Mouse (Mus musculus) testis, adult 2 months (tissue): ENCODE measurements around the gene Spats2l. TPM values are rescaled to one million over a fixed set of nuclear protein-coding genes. Genes with fewer than 3 reads are reported as not detected.

Experiments
- H3K27ac ChIP-seq: fragments of 200-500 bp; 2 replicates; pipeline ENCODE4 v1.5.1; 2012; ENCODE audit warnings: low read depth, low read length; ENCODE audit not compliant: control insufficient read depth, insufficient read depth
- H3K27me3 ChIP-seq: fragments of 200-500 bp; 2 replicates; pipeline ENCODE4 v1.6.1; 2012; ENCODE audit warnings: mild to moderate bottlenecking, low read length, moderate library complexity; ENCODE audit not compliant: control insufficient read depth, insufficient read depth
- H3K36me3 ChIP-seq: fragments of 200-500 bp; 2 replicates; pipeline ENCODE4 v1.6.1; 2012; ENCODE audit warnings: mild to moderate bottlenecking, low read length; ENCODE audit not compliant: control insufficient read depth, insufficient read depth
- H3K4me1 ChIP-seq: fragments of 200-500 bp; 2 replicates; pipeline ENCODE4 v1.6.1; 2012; ENCODE audit warnings: low read length; ENCODE audit not compliant: control insufficient read depth, insufficient read depth
- H3K4me3 ChIP-seq: fragments of 200-500 bp; 2 replicates; pipeline ENCODE4 v1.5.1; 2012; ENCODE audit warnings: low read depth, mild to moderate bottlenecking, low read length, moderate library complexity, mixed read lengths; ENCODE audit not compliant: control insufficient read depth
- CTCF ChIP-seq: fragments of 200-500 bp; IDR thresholded peaks from 2 replicates; pipeline ENCODE4 v1.5.1; 2012; ENCODE audit warnings: low read depth, mild to moderate bottlenecking, inconsistent platforms, low read length, moderate library complexity; ENCODE audit not compliant: control insufficient read depth, insufficient read depth, insufficient replicate concordance
- POLR2A ChIP-seq: fragments of 200-500 bp; IDR thresholded peaks from 2 replicates; pipeline ENCODE4 v1.6.1; 2012; ENCODE audit warnings: low read depth, mild to moderate bottlenecking, inconsistent platforms, low read length, moderate library complexity; ENCODE audit not compliant: control insufficient read depth
- polyA plus RNA-seq: library from polyadenylated mRNA; depleted of rRNA; stranded (reverse); fragments of >200 nt; gene quantifications from 2 replicates; pipeline ENCODE4 v1.2.3, GENCODE M21; 2012; rRNA removed

The Spats2l gene
- polyA plus RNA-seq, 1 experiment, result 0.44 TPM

DNA sequence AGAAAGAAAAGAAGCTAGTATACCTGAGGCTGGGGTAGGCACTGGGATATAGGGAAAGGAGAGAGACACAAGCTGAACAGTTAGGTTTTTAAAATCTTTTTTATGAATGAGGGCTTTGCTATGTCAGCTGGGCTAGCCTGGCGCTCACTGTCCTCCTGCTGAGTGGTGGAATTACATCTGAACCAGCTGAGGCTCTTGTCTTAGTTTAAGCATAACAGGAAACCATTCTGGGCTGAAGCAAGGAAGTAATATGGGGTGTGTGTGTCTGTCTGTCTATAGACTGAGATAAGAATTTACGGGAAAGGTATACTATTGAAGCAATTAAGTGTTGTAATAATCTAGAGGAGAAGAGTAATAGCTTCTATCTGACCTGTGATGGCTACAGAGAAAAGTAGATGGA lies 197.6 kb downstream of the Spats2l start:
- Histone ChIP-seq H3K4me3 (no peak overlapping the region), H3K36me3 (no peaks in the 10 kb centered on the region), H3K27me3 (no peaks in the 10 kb centered on the region), H3K27ac (no peak overlapping the region), H3K4me1 (peaks cover 4% of the 10 kb centered on the region)
- TF ChIP-seq POLR2A (no peak), CTCF (no peak)

DNA sequence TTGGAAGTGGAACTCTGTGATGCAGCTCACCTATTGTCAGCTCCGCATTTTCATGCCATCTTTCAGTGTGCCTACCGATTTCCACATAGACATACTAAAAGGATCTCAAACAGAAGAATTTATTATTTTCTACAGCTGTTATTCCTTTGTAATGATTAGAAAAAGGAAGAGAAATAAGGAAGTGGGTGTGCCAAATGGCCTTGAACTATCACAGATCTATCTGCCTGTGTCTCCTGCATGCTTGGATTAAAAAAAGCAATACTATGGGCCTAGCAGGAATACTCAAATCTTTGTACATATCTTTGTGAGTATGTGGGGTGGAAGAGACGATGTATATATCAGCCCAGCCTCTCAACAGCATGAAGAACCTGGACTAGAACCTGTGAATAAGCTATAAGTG lies 202.9 kb downstream of the Spats2l start:
- no peaks in the 10 kb centered on the region for H3K36me3 ChIP-seq
- TF ChIP-seq POLR2A (no peak), CTCF (no peak)

DNA sequence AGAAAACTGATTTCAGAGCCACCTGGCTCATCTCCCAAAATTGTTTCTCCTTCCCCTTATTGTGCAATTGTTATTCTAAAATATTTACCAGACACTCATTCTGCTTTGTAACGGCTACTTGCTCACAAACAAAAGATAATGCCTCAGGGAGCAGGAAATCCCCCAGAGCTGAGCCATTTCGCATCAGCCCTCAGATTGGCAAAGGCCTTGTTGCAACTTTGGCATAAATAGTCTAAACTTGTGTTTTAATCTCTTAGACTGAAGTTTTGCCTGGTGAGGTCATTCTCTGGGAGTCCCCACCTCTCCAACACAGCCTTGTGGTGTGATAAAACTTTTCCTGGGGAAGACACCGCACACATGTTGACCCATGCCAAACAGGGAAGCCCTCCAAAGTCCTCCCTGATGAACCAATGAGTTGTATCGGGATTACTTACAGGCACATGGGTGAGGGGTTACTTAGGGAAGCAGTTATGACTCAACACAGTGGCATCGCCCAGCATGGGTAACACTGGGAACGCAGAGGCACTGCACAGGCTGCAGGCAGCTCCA lies 215.2 kb downstream of the Spats2l start:
- Histone ChIP-seq H3K27me3 (no peaks in the 10 kb centered on the region), H3K27ac (no peak overlapping the region), H3K4me1 (peaks cover 2% of the 10 kb centered on the region; the same call in 1 of the 2 replicates), H3K36me3 (no peaks in the 10 kb centered on the region), H3K4me3 (peak overlapping the region; percentile 19)
- no peak for TF ChIP-seq POLR2A
- no peak for TF ChIP-seq CTCF

More for the DNA sequence above, 202.9 kb downstream of the Spats2l start:
- no peaks in the 10 kb centered on the region for H3K27me3 ChIP-seq
- H3K4me1 ChIP-seq, result no peaks in the 10 kb centered on the region
- H3K4me3 ChIP-seq, result no peak overlapping the region
- H3K27ac ChIP-seq, result no peak overlapping the region

DNA sequence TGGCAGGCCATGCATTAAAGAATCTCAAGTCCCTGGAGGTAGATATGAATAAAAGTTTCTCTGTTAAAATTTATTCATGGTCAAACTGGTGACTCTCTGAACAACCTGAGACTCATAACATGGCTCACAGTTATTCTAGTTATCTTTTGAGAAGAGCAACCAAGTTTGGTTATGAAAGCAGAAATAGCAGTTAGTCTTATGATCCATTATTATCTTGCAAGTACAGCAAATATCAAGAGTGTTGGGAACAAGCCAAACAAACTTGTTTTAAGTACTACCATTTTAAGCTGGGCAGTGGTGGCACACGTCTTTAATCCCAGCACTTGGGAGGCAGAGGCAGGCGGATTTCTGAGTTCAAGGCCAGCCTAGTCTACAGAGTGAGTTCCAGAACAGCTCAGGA lies 217.3 kb downstream of the Spats2l start:
- H3K27ac ChIP-seq, result no peak overlapping the region
- no peak for TF ChIP-seq CTCF
- no peak for TF ChIP-seq POLR2A
- no peaks in the 10 kb centered on the region for H3K27me3 ChIP-seq
- H3K4me3 ChIP-seq, result no peak overlapping the region
- peaks cover 2% of the 10 kb centered on the region for H3K4me1 ChIP-seq
- H3K36me3 ChIP-seq, result no peaks in the 10 kb centered on the region

DNA sequence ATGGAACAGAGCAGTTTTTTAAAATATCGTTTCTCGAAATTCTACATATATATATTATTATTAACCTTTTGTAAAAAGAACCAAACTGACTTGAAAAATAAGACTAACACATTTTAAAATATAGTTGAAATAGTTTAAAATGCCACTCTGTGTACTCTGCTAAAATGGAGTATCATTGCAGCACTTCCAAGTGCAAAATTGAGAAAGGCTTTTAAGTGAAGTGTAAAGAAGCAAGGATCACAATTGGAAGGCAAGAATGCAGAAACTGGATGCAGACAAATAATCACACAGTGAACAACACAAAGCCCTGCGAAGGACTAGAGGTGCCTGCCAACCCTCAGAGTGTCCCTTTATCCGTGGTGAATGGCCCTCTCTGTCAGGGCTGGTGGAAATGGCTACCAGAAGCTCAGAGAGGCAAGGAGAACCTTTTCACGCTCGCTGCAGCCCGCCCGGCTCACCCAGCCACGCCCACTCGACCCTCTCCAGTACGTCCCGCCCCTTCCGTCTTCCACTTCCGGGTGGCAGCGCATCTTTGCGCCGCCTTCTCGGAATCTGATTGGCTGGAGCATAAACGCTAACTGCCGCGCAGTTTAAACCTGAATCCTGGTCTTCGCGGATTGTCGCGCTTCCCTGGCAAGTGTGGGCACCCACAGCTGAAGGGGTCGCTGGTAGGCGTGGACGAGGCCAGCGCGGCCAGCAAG lies 221.6 kb downstream of the Spats2l start, which contains the start of gene Sgo2a:
TSS of gene Sgo2a (plus strand) at position 540 of the 701 bp plus-strand sequence.
- peaks cover 8% of the 10 kb centered on the region for H3K4me1 ChIP-seq
- peak; percentile 88 for TF ChIP-seq POLR2A
- no peak for TF ChIP-seq CTCF
- peak within 1 kb of the TSS; percentile 93 for H3K27ac ChIP-seq

DNA sequence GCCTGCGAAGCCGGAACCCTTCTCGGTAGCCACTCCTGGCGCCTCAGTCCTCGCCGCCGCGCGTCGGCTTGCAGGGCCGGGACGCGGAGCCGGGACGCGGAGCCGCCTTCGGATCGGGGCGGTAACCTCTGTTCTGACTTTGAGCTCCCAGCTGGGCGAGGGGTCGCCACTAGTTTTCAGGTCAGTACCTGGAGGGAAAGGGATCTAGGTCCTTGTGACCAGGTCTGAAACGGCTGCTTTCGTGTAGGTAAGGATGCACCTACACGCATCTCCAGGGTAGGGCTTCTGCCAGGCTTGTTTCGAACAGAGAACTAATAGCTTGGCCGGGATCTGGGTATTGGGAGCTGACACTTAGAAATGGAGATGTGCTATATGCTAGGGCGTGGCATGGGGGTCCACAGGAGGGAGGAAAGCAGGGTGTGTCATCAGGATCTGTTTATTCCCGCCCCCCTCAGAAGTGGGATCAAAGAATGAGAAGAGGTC lies 222.2 kb downstream of the Spats2l start:
- Histone ChIP-seq H3K27me3 (no peaks in the 10 kb centered on the region), H3K4me3 (peak overlapping the region; percentile 95), H3K4me1 (peaks cover 8% of the 10 kb centered on the region), H3K36me3 (no peaks in the 10 kb centered on the region), H3K27ac (peak overlapping the region; percentile 93)
- TF ChIP-seq CTCF, result no peak
- TF ChIP-seq POLR2A, result no peak

More for the DNA sequence above, 221.6 kb downstream of the Spats2l start, which contains the start of gene Sgo2a:
- peak within 1 kb of the TSS; percentile 95 for H3K4me3 ChIP-seq
- H3K36me3 ChIP-seq, result no peaks in the 10 kb centered on the region
- no peaks in the 10 kb centered on the region for H3K27me3 ChIP-seq

Other genes starting within 250 kb of the Spats2l start
- gene Sgo2a, start 221.8 kb downstream of the Spats2l start, polyA plus RNA-seq, result 3.7 and 4.2 TPM in 2 replicates
- 8.8 and 9.0 TPM in 2 replicates for gene Kctd18, start 244.8 kb downstream of the Spats2l start, polyA plus RNA-seq